Mouse (Mus musculus): ENCODE results near the gene Mars2. TPM values are rescaled to one million over a fixed set of nuclear protein-coding genes. Genes with fewer than 3 reads are reported as not detected.

Gene Mars2
- polyA plus RNA-seq, 1 experiment from 2014 or later = 2.4 TPM

DNA sequence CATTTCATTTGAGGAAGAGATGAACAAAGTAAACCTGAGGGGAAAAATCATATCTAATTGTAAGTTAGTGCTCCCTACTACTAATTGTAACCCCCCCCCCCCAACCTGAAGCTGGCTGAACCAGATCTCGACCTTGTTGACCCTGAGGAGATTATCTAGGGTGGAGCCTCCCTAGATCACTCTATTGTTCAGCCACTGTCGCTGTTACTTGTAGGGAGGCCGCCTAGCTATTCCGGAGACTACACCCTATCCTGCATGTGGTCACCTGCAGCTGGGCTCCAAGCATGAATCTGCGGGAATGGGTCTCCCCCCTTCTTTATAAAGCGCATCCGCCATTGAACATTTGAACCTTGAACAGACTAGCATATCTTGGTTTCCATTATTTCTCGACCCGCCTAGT is 42.1 kb downstream of the Mars2 start:
- H3K4me1 ChIP-seq (replicated peaks; ENCODE audit: control insufficient read depth, insufficient read depth, low read length) = no peaks in the 10 kb centered on the region
- 68% methylated on average over 9 of the region's 9 CpGs for WGBS
- ATAC-seq (ENCODE audit: low read depth) = no peak
- no peaks in the 10 kb centered on the region for H3K9me3 ChIP-seq (ENCODE audit: control insufficient read depth, low read length)
- no peaks in the 10 kb centered on the region for H3K36me3 ChIP-seq (ENCODE audit: control insufficient read depth, insufficient read depth, low read length)
- no peak overlapping the region for H3K4me3 ChIP-seq (ENCODE audit: low read length)
- H3K9ac ChIP-seq (ENCODE audit: low read length) = no peak overlapping the region
- H3K4me2 ChIP-seq (ENCODE audit: low read depth, low read length) = no peak overlapping the region
- no peaks in the 10 kb centered on the region for H3K27me3 ChIP-seq (ENCODE audit: control insufficient read depth, insufficient read depth, low read depth, low read length)
- no peak overlapping the region for H3K27ac ChIP-seq (ENCODE audit: low read length)

Other genes with a start within 250 kb of the Mars2 start
- 293 and 321 TPM in 2 replicates for gene Sf3b1, start 209.7 kb upstream of the Mars2 start, polyA plus RNA-seq (2015; fragmentation: Nextera tagmentation; extraction: Ambion mirVana)
- 18.0 and 19.2 TPM in 2 replicates for gene Coq10b, start 184.4 kb upstream of the Mars2 start, polyA plus RNA-seq (2015; fragmentation: Nextera tagmentation; extraction: Ambion mirVana)
- 245 and 281 TPM in 2 replicates for gene Hspe1, start 149.0 kb upstream of the Mars2 start, polyA plus RNA-seq (2015; fragmentation: Nextera tagmentation; extraction: Ambion mirVana)
- 253 and 283 TPM in 2 replicates for gene Hspd1, start 148.9 kb upstream of the Mars2 start, polyA plus RNA-seq (2015; fragmentation: Nextera tagmentation; extraction: Ambion mirVana)
- 143 and 145 TPM in 2 replicates for gene Mob4, start 105.9 kb upstream of the Mars2 start, polyA plus RNA-seq (2015; fragmentation: Nextera tagmentation; extraction: Ambion mirVana)
- gene Rftn2, start 10.4 kb upstream of the Mars2 start, polyA plus RNA-seq (2015; fragmentation: Nextera tagmentation; extraction: Ambion mirVana) = 14.1 and 14.6 TPM in 2 replicates
- gene Boll, start 126.3 kb downstream of the Mars2 start, polyA plus RNA-seq (2015; fragmentation: Nextera tagmentation; extraction: Ambion mirVana) = 0.08 and 0.31 TPM in 2 replicates
- 1.9 and 2.0 TPM in 2 replicates for gene Plcl1, start 168.7 kb downstream of the Mars2 start, polyA plus RNA-seq (2015; fragmentation: Nextera tagmentation; extraction: Ambion mirVana)

All from lung, embryonic 16.5 days (tissue).